Mouse (Mus musculus): ENCODE results near the gene Cast.

Cast gene

GRCm38 (mm10) chr13:74696225-74696624, 112.4 kb downstream of the Cast start:
- in situ Hi-C loops (cut with MboI), result no loop called here

- in situ Hi-C loops (cut with MboI), result no loop called here
These were observed 113.0 kb downstream of the Cast start for GRCm38 (mm10) chr13:74695497-74696193.
